In genomic region chr11:67921827-67922754, GRCm38 (mm10) we compare ENCODE assay signal across 8 mouse cellular contexts. TPM values are rescaled to one million over a fixed set of nuclear protein-coding genes. Genes with fewer than 3 reads are reported as not detected.
DNase-seq lines count a peak whose midpoint lies in the region; ATAC-seq and TF ChIP-seq lines count a peak whose summit lies in the region.

Gene Usp43, minus strand, starts transcription at chr11:67922153.

- peak; percentile 68; the same call in 1 of the 2 replicates for ATAC-seq in hindbrain, embryonic 13.5 days (ENCODE audit: low FRiP score)
- peak; percentile 46; the same call in 1 of the 2 replicates for ATAC-seq in limb, embryonic 13.5 days (ENCODE audit: low FRiP score, low read depth)
- ATAC-seq in midbrain, embryonic 15.5 days (replicated peaks) = peak; percentile 70

- 0 out of 2 replicates have a peak, but pooled peaks have one; percentile 11 for TF ChIP-seq EP300 in ES-Bruce4 (IDR thresholded peaks at IDR 0.05; ENCODE audit: insufficient read depth, low read depth, low read length)

- H3K27me3 ChIP-seq in ES-Bruce4 (ENCODE audit: control insufficient read depth, insufficient read depth, low read length, poor library complexity, severe bottlenecking) = no peaks in the 10 kb centered on the region
- peaks cover 37% of the 10 kb centered on the region for H3K27me3 ChIP-seq in hindbrain, embryonic 13.5 days
- peaks cover 38% of the 10 kb centered on the region for H3K27me3 ChIP-seq in limb, embryonic 13.5 days
- peaks cover 23% of the 10 kb centered on the region for H3K27me3 ChIP-seq in midbrain, embryonic 15.5 days (replicated peaks)

- H3K9ac ChIP-seq in ES-Bruce4 (ENCODE audit: low read depth, poor library complexity, severe bottlenecking) = peak within 1 kb of the TSS; percentile 88
- peak within 1 kb of the TSS; percentile 80 for H3K9ac ChIP-seq in hindbrain, embryonic 13.5 days
- peak within 1 kb of the TSS; percentile 70 for H3K9ac ChIP-seq in limb, embryonic 13.5 days
- H3K9ac ChIP-seq in midbrain, embryonic 15.5 days = peak within 1 kb of the TSS; percentile 45

- H3K36me3 ChIP-seq in ES-Bruce4 (ENCODE audit: control insufficient read depth, insufficient read depth, low read length, poor library complexity, severe bottlenecking) = no peaks in the 10 kb centered on the region
- H3K36me3 ChIP-seq in hindbrain, embryonic 13.5 days = no peaks in the 10 kb centered on the region
- H3K36me3 ChIP-seq in limb, embryonic 13.5 days = no peaks in the 10 kb centered on the region
- no peaks in the 10 kb centered on the region for H3K36me3 ChIP-seq in midbrain, embryonic 15.5 days (replicated peaks)

- no peak for TF ChIP-seq POLR2A in ES-Bruce4 (IDR thresholded peaks at IDR 0.05; ENCODE audit: insufficient read depth, low read length)

- no peak for TF ChIP-seq CTCF in ES-Bruce4 (IDR thresholded peaks at IDR 0.05; ENCODE audit: low read depth, low read length)

- 1% methylated on average over 74 of the region's 80 CpGs for WGBS in hindbrain, embryonic 13.5 days
- WGBS in limb, embryonic 13.5 days = under 1% methylated on average over 52 of the region's 80 CpGs
- 1% methylated on average over 78 of the region's 80 CpGs for WGBS in midbrain, embryonic 15.5 days

- DNase-seq in adrenal gland, postnatal 14 days = peak; percentile 78
- DNase-seq in frontal cortex, postnatal 36 days (ENCODE audit: low spot score in 2 of 2) = peak; percentile 18 to 28
- DNase-seq in testis, postnatal 14 days (ENCODE audit: low spot score) = peak; percentile 67
- DNase-seq in MN1 (ENCODE audit: low spot score) = no peak

- H3K9me3 ChIP-seq in ES-Bruce4 (replicated peaks; ENCODE audit: control insufficient read depth, insufficient read depth, low read length, poor library complexity, severe bottlenecking) = no peaks in the 10 kb centered on the region
- H3K9me3 ChIP-seq in hindbrain, embryonic 13.5 days = no peaks in the 10 kb centered on the region
- no peaks in the 10 kb centered on the region for H3K9me3 ChIP-seq in limb, embryonic 13.5 days
- H3K9me3 ChIP-seq in midbrain, embryonic 15.5 days = no peaks in the 10 kb centered on the region

- H3K27ac ChIP-seq in ES-Bruce4 (ENCODE audit: insufficient read depth, low read length) = peak within 1 kb of the TSS; percentile 60
- H3K27ac ChIP-seq in hindbrain, embryonic 13.5 days = no peak within 1 kb of the TSS
- H3K27ac ChIP-seq in limb, embryonic 13.5 days = no peak within 1 kb of the TSS; the same call in 1 of the 2 replicates
- no peak within 1 kb of the TSS for H3K27ac ChIP-seq in midbrain, embryonic 15.5 days

- no peaks in the 10 kb centered on the region for H3K4me1 ChIP-seq in ES-Bruce4 (ENCODE audit: control insufficient read depth, insufficient read depth, low read length)
- H3K4me1 ChIP-seq in hindbrain, embryonic 13.5 days (replicated peaks) = peaks cover 22% of the 10 kb centered on the region
- H3K4me1 ChIP-seq in limb, embryonic 13.5 days = peaks cover 8% of the 10 kb centered on the region; the same call in 1 of the 2 replicates
- H3K4me1 ChIP-seq in midbrain, embryonic 15.5 days = peaks cover 16% of the 10 kb centered on the region

- H3K4me3 ChIP-seq in ES-Bruce4 (ENCODE audit: low read depth, low read length) = peak within 1 kb of the TSS; percentile 83
- H3K4me3 ChIP-seq in hindbrain, embryonic 13.5 days = peak within 1 kb of the TSS; percentile 72
- H3K4me3 ChIP-seq in limb, embryonic 13.5 days = peak within 1 kb of the TSS; percentile 69
- peak within 1 kb of the TSS; percentile 62 for H3K4me3 ChIP-seq in midbrain, embryonic 15.5 days

- H3K4me2 ChIP-seq in hindbrain, embryonic 13.5 days = peak within 1 kb of the TSS; percentile 100
- peak within 1 kb of the TSS; percentile 100 for H3K4me2 ChIP-seq in limb, embryonic 13.5 days (replicated peaks)
- peak within 1 kb of the TSS; percentile 87 for H3K4me2 ChIP-seq in midbrain, embryonic 15.5 days

RNA-seq across cellular contexts. Expression of gene Usp43, which starts in this region (rescaled TPM):
- 6.7 and 10.8 TPM in 2 replicates for polyA plus RNA-seq in ES-Bruce4 (2011; ENCODE audit: insufficient read depth, insufficient read length, low read depth, missing spikeins)
- 2.0 and 2.1 TPM in 2 replicates for total RNA-seq in adrenal gland, postnatal 14 days (2021)
- polyA plus RNA-seq in hindbrain, embryonic 13.5 days (2015; fragmentation: Nextera tagmentation; extraction: Ambion mirVana) = 0.38 and 0.53 TPM in 2 replicates
- polyA plus RNA-seq in limb, embryonic 13.5 days (2015; fragmentation: Nextera tagmentation; extraction: Ambion mirVana) = 0.51 and 0.63 TPM in 2 replicates
- 0.31 and 0.33 TPM in 2 replicates for polyA plus RNA-seq in midbrain, embryonic 15.5 days (2015; fragmentation: Nextera tagmentation; extraction: Ambion mirVana)

Comparison
In these comparisons a context has a peak if more than half of its experiments do, and no peak if none do; other contexts are left out.
1. Peak in ATAC-seq, H3K4me3 ChIP-seq, H3K9ac ChIP-seq and H3K4me2 ChIP-seq in hindbrain, embryonic 13.5 days; RNA of the gene not detected or under 1 TPM.
2. Peak in ATAC-seq, H3K4me3 ChIP-seq, H3K9ac ChIP-seq and H3K4me2 ChIP-seq in limb, embryonic 13.5 days; RNA of the gene not detected or under 1 TPM.
3. Peak in ATAC-seq, H3K4me3 ChIP-seq, H3K9ac ChIP-seq and H3K4me2 ChIP-seq in midbrain, embryonic 15.5 days; RNA of the gene not detected or under 1 TPM.